ENCODE assay signal across 24 mouse cellular contexts in the genomic region with DNA sequence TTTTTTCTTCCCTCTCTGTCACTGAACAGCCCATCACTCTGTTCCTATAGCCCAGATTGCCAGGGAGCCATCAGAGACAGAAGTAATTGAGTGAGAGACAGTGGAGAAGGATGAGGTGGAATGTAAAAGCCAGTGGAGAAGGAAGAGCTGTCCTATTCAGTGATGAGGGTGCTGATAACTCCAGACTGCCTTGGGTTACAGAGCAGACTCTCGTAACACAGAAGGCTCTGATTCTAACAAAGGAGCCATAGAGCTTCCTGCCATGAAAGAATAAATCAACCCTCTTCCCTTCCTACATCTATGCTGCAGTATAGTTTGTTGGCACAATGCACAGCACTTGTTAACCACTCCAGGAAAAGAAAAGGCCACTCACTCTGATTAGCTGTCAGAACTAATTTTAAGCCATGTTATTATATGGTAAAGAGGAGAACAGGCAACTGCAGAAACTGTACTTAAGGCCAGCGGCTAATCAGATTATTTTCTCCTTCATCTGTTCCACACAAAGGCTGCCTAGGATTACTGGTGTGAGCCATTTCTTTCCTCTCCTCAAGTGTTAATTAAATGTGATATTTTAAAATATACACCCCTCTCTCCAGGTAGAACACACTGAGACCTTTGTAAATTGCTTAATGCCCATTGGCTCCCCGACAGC. TPM values are rescaled to one million over a fixed set of nuclear protein-coding genes. Genes with fewer than 3 reads are reported as not detected.
DNase-seq lines count a peak whose midpoint lies in the region; ATAC-seq and TF ChIP-seq lines count a peak whose summit lies in the region.
"Had no signal": no experiment of that assay in that cellular context is flagged by ENCODE, and none has a peak within 500 bp of the region (broad histone marks: within the 10 kb centered on the region; RNA-seq: fewer than 3 reads in every experiment).

No protein-coding gene starts in this region.

- H3K4me2 ChIP-seq in embryonic facial prominence, embryonic 11.5 days (ENCODE audit: low read depth, low read length) = no peak overlapping the region
- no peak overlapping the region for H3K4me2 ChIP-seq in neural tube, embryonic 11.5 days (ENCODE audit: low read depth)
- H3K4me2 ChIP-seq in neural tube, embryonic 15.5 days = no peak overlapping the region
- H3K4me2 ChIP-seq in forebrain, postnatal 0 days (ENCODE audit: low read depth) = no peak overlapping the region
- H3K4me2 ChIP-seq: embryonic facial prominence, embryonic 13.5 days; heart, embryonic 15.5 days; hindbrain, embryonic 15.5 days; liver, embryonic 12.5 days had no signal

- DNase-seq in embryonic facial prominence, embryonic 11.5 days (ENCODE audit: low spot score) = peak; percentile 38
- DNase-seq in embryonic facial prominence, embryonic 10.5 days (ENCODE audit: low spot score) = no peak
- no peak for DNase-seq in neural tube, embryonic 11.5 days (ENCODE audit: low spot score)
- DNase-seq in forebrain, postnatal 0 days = no peak
- no peak for DNase-seq in B cell, adult 2 months
- no peak for DNase-seq in frontal cortex, adult 2 months (ENCODE audit: extremely low spot score in 1 of 2, low spot score in 1 of 2)
- no peak for DNase-seq in frontal cortex, postnatal 36 days (ENCODE audit: low spot score in 2 of 2)
- DNase-seq: adrenal gland, postnatal 25 days; cerebellum, adult 11-12 months; cerebellum, postnatal 36 days; heart, adult 2 months; heart, postnatal 4 days; lung, adult 2 months; thymus, adult 18-20 months; thymus, postnatal 4 days had no signal

- no peaks in the 10 kb centered on the region for H3K9me3 ChIP-seq in embryonic facial prominence, embryonic 11.5 days (replicated peaks; ENCODE audit: control insufficient read depth, low read length)
- H3K9me3 ChIP-seq in embryonic facial prominence, embryonic 10.5 days = no peaks in the 10 kb centered on the region
- H3K9me3 ChIP-seq in neural tube, embryonic 11.5 days (ENCODE audit: control insufficient read depth, low read length) = no peaks in the 10 kb centered on the region
- H3K9me3 ChIP-seq in neural tube, embryonic 15.5 days (replicated peaks) = no peaks in the 10 kb centered on the region
- no peaks in the 10 kb centered on the region for H3K9me3 ChIP-seq in forebrain, postnatal 0 days (ENCODE audit: low read length)
- H3K9me3 ChIP-seq: embryonic facial prominence, embryonic 13.5 days; G1E; heart, embryonic 15.5 days; hindbrain, embryonic 15.5 days; liver, embryonic 12.5 days had no signal

- H3K36me3 ChIP-seq in embryonic facial prominence, embryonic 11.5 days (replicated peaks; ENCODE audit: control insufficient read depth, insufficient read depth, low read depth, low read length) = no peaks in the 10 kb centered on the region
- no peaks in the 10 kb centered on the region for H3K36me3 ChIP-seq in embryonic facial prominence, embryonic 10.5 days (replicated peaks)
- H3K36me3 ChIP-seq in neural tube, embryonic 11.5 days (ENCODE audit: control insufficient read depth, insufficient read depth, low read length) = no peaks in the 10 kb centered on the region
- no peaks in the 10 kb centered on the region for H3K36me3 ChIP-seq in neural tube, embryonic 15.5 days
- no peaks in the 10 kb centered on the region for H3K36me3 ChIP-seq in forebrain, postnatal 0 days (ENCODE audit: insufficient read depth)
- H3K36me3 ChIP-seq: embryonic facial prominence, embryonic 13.5 days; G1E; heart, embryonic 15.5 days; hindbrain, embryonic 15.5 days; liver, embryonic 12.5 days had no signal

- no peaks in the 10 kb centered on the region for H3K27me3 ChIP-seq in embryonic facial prominence, embryonic 11.5 days (ENCODE audit: control insufficient read depth, insufficient read depth, low read length)
- H3K27me3 ChIP-seq in embryonic facial prominence, embryonic 10.5 days (replicated peaks; ENCODE audit: low read depth, poor library complexity, severe bottlenecking) = 0 out of 2 replicates have a peak, but pooled peaks cover 4% of the 10 kb centered on the region
- H3K27me3 ChIP-seq in neural tube, embryonic 11.5 days (ENCODE audit: control insufficient read depth, insufficient read depth, low read length) = no peaks in the 10 kb centered on the region
- no peaks in the 10 kb centered on the region for H3K27me3 ChIP-seq in neural tube, embryonic 15.5 days (replicated peaks)
- H3K27me3 ChIP-seq in forebrain, postnatal 0 days (ENCODE audit: insufficient read depth, low read length) = no peaks in the 10 kb centered on the region
- H3K27me3 ChIP-seq: embryonic facial prominence, embryonic 13.5 days; heart, embryonic 15.5 days; hindbrain, embryonic 15.5 days; liver, embryonic 12.5 days had no signal

- H3K4me1 ChIP-seq in embryonic facial prominence, embryonic 11.5 days (ENCODE audit: control insufficient read depth, insufficient read depth, low read length) = no peaks in the 10 kb centered on the region
- H3K4me1 ChIP-seq in embryonic facial prominence, embryonic 10.5 days = peaks cover 25% of the 10 kb centered on the region
- H3K4me1 ChIP-seq in neural tube, embryonic 11.5 days (ENCODE audit: control insufficient read depth, insufficient read depth, low read length) = no peaks in the 10 kb centered on the region
- H3K4me1 ChIP-seq in neural tube, embryonic 15.5 days = 0 out of 2 replicates have a peak, but pooled peaks cover 3% of the 10 kb centered on the region
- H3K4me1 ChIP-seq in forebrain, postnatal 0 days (ENCODE audit: insufficient read depth) = no peaks in the 10 kb centered on the region; the same call in 1 of the 2 replicates
- H3K4me1 ChIP-seq: liver, embryonic 12.5 days; megakaryocyte, embryonic 14.5 days had no signal

- TF ChIP-seq CTCF in forebrain, postnatal 0 days (IDR thresholded peaks at IDR 0.05; ENCODE audit: low read depth) = no peak

- H3K4me3 ChIP-seq in embryonic facial prominence, embryonic 11.5 days (ENCODE audit: low read depth, low read length) = no peak overlapping the region
- H3K4me3 ChIP-seq in embryonic facial prominence, embryonic 10.5 days = no peak overlapping the region
- H3K4me3 ChIP-seq in neural tube, embryonic 11.5 days (ENCODE audit: low read depth, low read length) = no peak overlapping the region
- H3K4me3 ChIP-seq in neural tube, embryonic 15.5 days (replicated peaks) = no peak overlapping the region
- no peak overlapping the region for H3K4me3 ChIP-seq in forebrain, postnatal 0 days (ENCODE audit: low read depth, low read length)
- H3K4me3 ChIP-seq: embryonic facial prominence, embryonic 13.5 days; heart, adult 2 months; heart, embryonic 15.5 days; hindbrain, embryonic 15.5 days; liver, embryonic 12.5 days; megakaryocyte, embryonic 14.5 days had no signal

- ATAC-seq in embryonic facial prominence, embryonic 11.5 days (replicated peaks; ENCODE audit: insufficient number of reproducible peaks, low FRiP score, low TSS enrichment, low read depth) = no peak
- 0 out of 2 replicates have a peak, but pooled peaks have one; percentile 16 for ATAC-seq in neural tube, embryonic 11.5 days (ENCODE audit: insufficient read depth, low FRiP score, low TSS enrichment)
- ATAC-seq in neural tube, embryonic 15.5 days (ENCODE audit: low FRiP score) = no peak
- ATAC-seq in forebrain, postnatal 0 days = peak; percentile 40; the same call in 1 of the 2 replicates
- ATAC-seq: intestine, embryonic 16.5 days; liver, embryonic 12.5 days had no signal

- 38% methylated on average over 3 of the region's 3 CpGs for WGBS in embryonic facial prominence, embryonic 11.5 days
- WGBS in embryonic facial prominence, embryonic 10.5 days = 49% methylated on average over 3 of the region's 3 CpGs
- WGBS in neural tube, embryonic 11.5 days = 50% methylated on average over 3 of the region's 3 CpGs
- WGBS in neural tube, embryonic 15.5 days = 39% methylated on average over 3 of the region's 3 CpGs
- 15% methylated on average over 3 of the region's 3 CpGs for WGBS in forebrain, postnatal 0 days

- H3K27ac ChIP-seq in embryonic facial prominence, embryonic 11.5 days (replicated peaks; ENCODE audit: low read depth, low read length) = no peak overlapping the region
- no peak overlapping the region for H3K27ac ChIP-seq in embryonic facial prominence, embryonic 10.5 days (replicated peaks)
- H3K27ac ChIP-seq in neural tube, embryonic 11.5 days (ENCODE audit: low read depth, low read length) = no peak overlapping the region
- no peak overlapping the region for H3K27ac ChIP-seq in neural tube, embryonic 15.5 days (replicated peaks)
- no peak overlapping the region for H3K27ac ChIP-seq in forebrain, postnatal 0 days (ENCODE audit: low read depth, low read length)
- H3K27ac ChIP-seq: embryonic facial prominence, embryonic 13.5 days; heart, adult 2 months; heart, embryonic 15.5 days; hindbrain, embryonic 15.5 days; liver, embryonic 12.5 days had no signal

- H3K9ac ChIP-seq in embryonic facial prominence, embryonic 11.5 days (replicated peaks; ENCODE audit: low read length) = no peak overlapping the region
- no peak overlapping the region for H3K9ac ChIP-seq in neural tube, embryonic 11.5 days (ENCODE audit: low read length)
- no peak overlapping the region for H3K9ac ChIP-seq in neural tube, embryonic 15.5 days (replicated peaks)
- no peak overlapping the region for H3K9ac ChIP-seq in forebrain, postnatal 0 days
- H3K9ac ChIP-seq: embryonic facial prominence, embryonic 13.5 days; heart, embryonic 15.5 days; hindbrain, embryonic 15.5 days; liver, embryonic 12.5 days had no signal

RNA-seq across cellular contexts. Expression of gene Adtrp, which starts 3.4 kb away (rescaled TPM):
- 0.45 TPM in 1 of 2 replicates, not detected in the other for polyA plus RNA-seq in embryonic facial prominence, embryonic 11.5 days (2014; fragmentation: Nextera tagmentation; extraction: Ambion mirVana)
- polyA plus RNA-seq in embryonic facial prominence, embryonic 10.5 days (2016; fragmentation: Nextera tagmentation; extraction: Ambion mirVana) = not detected in 2 replicates
- 0.51 TPM in 1 of 2 replicates, not detected in the other for polyA plus RNA-seq in neural tube, embryonic 11.5 days (2014; fragmentation: Nextera tagmentation; extraction: Ambion mirVana)
- 0.47 TPM in 2 replicates for polyA plus RNA-seq in neural tube, embryonic 15.5 days (2015; fragmentation: Nextera tagmentation; extraction: Ambion mirVana)
- total RNA-seq in forebrain, postnatal 0 days (2014; rRNA removed) = not detected in 2 replicates
- 0.19 TPM in 1 of 2 replicates, not detected in the other for polyA plus RNA-seq in forebrain, postnatal 0 days (2015; fragmentation: Nextera tagmentation; extraction: Ambion mirVana)
- 0.32 and 0.40 TPM in 2 replicates for polyA plus RNA-seq in frontal cortex, adult 2 months (2012; rRNA removed)
- total RNA-seq: G1E had no signal
- polyA plus RNA-seq: G1E; limb, embryonic 11.5 days; liver, embryonic 12.5 days had no signal

Comparison
In these comparisons a context has a peak if more than half of its experiments do, and no peak if none do; other contexts are left out.
1. ATAC-seq: peak in neural tube, embryonic 11.5 days (single experiment) and forebrain, postnatal 0 days (single experiment); none in embryonic facial prominence, embryonic 11.5 days (single experiment) and neural tube, embryonic 15.5 days (single experiment).